Mouse (Mus musculus): ENCODE results near the gene Stat4.
"Not testable (repeated sequence)": the region's sequence is repeated elsewhere in the genome, so short reads cannot be mapped to it uniquely, and the experiment has no call there.

Stat4 gene

DNA sequence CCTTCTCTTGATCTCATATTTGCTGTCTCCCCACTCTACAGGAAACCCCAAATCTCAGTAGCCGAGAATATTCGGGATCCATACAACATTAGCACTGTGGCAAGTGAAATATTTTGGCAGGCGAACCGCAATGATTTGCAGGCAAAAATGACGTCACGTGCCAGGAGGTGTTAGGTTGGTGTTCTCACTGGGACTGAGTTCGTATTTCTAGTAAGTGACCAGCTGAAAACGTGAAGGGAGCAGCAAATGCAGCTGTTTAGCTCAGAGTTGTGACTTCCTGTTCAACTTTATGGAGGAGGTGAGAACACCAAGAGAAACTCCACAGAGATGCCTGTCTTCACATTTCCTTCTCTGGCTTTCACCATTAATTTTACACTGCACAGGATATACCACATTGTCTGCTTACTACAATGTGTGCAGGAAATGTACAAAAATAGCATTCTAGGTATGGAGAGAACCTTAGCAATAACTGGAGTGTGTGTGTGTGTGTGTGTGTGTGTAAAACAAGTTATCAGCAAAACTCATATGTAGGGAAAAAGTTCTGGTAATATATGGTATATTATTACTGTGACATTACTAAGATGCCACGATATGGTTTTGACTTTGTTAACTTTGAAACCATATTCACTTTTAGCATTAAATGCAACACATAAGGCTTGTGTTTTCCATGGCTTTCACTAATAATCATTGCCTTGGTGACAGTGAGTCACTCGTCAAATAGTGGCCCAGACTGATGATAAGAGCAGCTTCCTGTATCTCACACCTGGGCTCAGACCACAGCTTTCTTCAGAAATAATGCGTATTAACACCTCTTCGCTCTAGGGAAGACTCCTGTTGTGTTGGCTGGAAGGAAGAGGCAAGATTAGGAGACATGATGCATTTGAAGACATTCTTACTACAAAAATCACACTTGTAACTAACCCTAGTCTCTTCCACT lies 48.1 kb downstream of the Stat4 start:
- DNase-seq (ENCODE audit: low spot score) = no peak

DNA sequence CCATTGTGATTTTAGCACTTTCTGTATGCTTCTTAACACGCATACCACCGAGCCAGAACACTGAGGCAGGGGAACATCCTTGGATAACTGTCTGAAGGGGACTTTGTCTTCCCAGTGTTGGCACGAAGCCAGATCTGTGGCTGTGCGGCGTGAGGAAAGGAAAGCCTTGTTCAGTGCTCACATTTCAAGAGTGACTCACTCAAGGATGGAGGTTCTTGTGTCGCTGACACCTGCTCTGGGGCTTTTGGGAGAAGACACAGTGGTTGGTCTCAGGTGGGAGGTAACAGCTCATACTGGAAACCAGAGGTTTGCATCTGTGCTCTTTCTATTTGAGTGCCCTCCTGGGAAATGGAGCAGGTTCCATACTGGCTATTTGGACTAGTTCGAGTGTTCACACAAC lies 52.2 kb downstream of the Stat4 start:
- DNase-seq (ENCODE audit: low spot score) = no peak

DNA sequence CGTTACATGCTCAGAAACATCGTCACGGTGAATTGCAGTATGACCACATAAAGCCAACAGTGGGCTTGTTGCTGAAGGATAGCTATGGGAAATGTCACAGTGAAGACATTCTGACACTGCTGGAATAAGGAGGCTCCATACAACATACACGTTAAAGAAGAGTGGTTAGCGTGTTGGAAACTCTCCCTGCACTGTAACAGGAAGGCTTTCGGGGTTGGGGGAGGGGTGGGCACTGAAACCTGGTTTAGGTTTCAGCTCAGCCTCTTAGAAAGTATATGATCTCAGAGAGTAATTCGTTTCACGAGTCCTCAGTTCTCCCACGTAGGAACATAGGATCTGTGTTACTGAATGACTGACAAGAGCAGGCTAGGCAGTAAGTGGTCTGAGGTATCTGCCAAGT lies 52.7 kb downstream of the Stat4 start:
- no peak for DNase-seq (ENCODE audit: low spot score)

DNA sequence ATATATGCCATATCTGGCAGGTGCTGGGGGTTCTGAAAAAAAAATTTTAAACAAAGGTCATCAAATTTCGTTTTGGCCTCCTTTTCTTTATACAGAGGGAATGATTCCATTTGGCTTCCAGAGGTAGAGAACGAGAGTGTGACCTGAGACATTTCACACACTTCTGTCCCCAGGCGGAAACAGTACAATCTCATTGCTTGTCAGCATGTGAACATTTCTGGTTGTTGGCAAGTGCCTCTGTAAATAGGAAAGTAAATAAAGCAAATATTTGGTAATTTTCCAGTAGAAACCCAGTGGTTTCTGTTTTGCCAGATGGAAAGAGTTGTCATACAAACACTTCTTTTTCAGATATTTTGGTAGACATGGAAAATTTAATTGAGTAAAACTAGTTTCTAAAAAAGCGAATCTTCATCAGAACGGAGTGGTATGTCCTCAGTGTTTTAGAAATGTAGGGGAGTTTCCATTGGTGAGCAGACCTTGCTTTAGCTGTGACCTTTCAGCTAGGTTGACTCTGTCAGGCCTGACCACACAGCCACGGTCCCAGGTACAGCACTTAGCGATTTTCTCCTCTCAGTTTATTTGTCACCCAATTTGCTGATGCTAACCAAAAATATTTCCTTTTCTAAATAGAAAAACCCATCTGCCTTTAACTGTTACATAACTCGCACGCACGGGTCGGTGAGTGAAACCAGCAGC lies 53.6 kb downstream of the Stat4 start:
- DNase-seq (ENCODE audit: low spot score) = no peak

DNA sequence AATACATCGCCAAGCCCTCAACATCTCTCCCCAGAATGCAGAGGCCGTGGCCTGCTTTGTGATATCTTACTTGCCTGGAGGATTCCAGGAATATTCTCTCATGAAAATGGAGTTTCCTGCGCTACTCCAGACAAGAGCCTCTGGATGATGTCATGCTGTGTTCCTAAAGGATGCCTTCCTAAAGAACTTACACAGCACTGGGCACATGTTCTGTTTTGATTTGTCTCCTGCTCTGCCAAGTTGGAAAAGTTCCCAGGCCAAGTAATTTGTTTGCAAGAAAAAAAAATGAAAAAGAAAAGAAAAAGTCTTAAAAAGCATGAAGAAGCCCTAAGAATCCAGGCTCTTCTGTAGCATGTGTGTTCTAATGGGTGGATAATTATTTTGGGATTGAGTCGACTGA lies 56.2 kb downstream of the Stat4 start:
- no peak for DNase-seq (ENCODE audit: low spot score)

DNA sequence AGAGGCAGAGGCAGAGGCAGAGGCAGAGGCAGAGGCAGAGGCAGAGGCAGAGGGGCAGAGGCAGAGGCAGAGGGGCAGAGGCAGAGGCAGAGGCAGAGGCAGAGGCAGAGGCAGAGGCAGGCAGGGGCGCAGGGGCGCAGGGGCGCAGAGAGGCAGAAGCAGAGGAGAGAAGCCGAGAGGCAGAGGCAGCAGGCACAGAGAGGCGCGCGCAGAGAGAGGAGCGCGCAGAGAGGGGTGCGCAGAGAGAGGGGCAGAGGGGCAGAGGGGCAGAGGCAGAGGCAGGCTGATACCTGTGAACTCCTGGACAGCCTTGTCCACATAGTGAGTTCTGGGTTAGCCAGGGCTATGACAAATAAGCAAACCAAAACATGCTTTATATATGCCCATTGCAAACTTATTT lies 59.9 kb downstream of the Stat4 start:
- not testable (repeated sequence) for DNase-seq (ENCODE audit: low spot score)

DNA sequence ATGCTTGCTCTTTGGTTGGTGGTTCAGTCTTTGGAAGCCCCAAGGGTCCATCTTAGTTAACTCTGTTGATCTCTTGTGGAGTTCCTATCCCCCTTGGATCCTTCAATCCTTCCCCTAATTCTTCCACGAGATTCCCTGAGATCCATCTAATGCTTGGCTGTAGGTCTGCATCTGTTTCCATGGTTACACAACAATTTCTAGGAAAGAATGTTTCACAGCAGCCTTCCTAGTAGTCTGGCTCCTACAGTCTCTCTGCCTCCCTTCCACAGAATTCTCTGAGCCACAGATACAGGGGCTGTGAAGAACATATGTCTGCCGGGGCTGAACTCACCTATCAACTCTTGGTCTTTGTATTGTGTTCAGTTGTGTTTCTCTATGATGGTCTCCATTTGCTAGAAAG lies 61.8 kb downstream of the Stat4 start:
- no peak for DNase-seq (ENCODE audit: low spot score)

DNA sequence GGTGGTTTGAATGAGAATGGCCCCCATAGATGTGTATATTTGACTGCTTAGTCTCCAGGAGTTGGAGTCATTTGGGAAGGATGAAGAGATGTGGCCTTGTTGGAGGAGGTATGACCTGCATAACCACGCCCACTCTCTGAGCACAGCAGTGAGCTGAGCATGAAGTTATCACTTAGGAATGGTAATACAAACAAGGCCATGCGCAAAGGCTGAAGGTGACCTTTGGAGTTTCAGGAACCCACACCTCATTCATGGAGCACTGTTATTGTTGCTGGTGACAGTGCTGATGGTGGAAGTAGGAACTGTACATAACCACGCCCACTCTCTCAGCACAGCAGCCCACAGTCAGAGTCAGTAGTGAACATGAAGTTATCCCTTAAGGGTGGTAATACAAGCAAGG lies 62.9 kb downstream of the Stat4 start:
- no peak for DNase-seq (ENCODE audit: low spot score)

DNA sequence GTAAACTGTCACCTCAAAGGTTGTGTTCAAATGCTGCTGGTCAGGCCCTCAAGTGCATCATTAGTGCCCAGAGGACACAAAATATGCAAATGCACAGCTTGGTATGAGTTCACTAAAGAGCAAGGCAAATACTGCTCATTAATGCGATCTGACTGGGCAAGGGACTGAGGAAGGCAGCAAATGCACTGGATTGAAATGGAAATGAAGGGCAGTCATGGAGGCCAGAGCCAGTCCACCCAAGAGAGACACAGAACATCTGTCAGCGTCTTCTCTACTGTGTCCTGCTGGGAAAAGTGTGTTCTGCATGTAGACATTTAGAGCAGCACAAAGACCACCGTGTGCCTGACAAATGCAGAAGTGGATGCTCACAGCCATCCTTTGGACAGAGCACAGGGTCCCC lies 64.6 kb downstream of the Stat4 start:
- DNase-seq (ENCODE audit: low spot score) = no peak

DNA sequence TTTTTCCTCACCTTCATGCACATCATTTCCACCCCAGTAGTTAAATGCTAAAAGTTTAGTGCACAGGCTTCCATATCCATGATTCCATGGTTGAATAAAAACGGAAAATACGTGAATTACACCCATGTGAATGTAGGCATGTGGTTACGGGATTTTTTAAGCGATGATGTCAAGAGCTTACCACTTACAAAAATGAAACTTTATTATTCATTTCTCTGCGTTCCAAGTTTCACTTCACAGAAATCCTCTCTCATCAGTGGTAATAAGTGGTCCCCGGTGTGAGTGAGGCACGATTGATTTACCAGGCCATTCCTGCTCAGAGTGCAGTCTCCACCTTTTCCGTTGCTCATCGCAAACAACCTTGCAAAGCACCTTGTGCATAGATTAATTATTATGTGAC lies 66.0 kb downstream of the Stat4 start:
- DNase-seq (ENCODE audit: low spot score) = no peak

DNA sequence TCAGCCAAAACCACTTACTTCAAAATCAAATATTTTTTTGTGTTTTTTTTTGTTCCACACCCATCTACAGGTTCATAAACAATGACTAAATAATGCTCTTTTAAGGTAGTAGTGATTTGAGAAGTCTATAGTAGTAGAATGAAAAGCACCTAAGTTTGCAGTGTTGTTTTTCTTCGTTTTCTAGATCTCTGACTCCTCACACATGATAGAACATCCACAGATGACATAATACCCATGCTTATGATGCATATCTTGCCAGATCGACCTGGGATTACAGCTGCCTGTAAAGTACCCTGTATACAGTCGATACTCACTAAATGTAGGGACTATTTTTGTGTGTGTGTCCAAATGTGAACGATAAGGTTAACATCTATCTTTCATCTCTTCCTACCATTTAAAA lies 69.0 kb downstream of the Stat4 start:
- no peak for DNase-seq (ENCODE audit: low spot score)

DNA sequence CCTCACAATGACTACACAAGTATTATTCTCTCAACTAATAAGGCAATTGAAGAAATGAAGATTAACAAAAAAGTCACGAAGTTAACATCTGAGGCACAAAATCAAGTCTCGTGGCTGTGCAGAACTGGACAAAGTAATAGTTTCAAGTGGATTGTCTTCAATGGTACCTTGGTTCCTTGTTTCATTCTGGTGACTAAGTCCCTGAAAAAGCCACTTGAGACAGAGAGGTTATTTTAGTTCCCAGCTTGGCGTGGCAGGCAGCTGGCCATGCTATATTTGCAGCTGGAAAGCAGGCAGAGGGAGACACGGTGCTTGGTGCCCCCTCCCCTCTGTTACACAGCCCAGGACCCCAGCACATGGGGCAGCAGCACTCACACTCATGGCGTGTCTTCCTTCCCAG lies 70.2 kb downstream of the Stat4 start:
- no peak for DNase-seq (ENCODE audit: low spot score)

DNA sequence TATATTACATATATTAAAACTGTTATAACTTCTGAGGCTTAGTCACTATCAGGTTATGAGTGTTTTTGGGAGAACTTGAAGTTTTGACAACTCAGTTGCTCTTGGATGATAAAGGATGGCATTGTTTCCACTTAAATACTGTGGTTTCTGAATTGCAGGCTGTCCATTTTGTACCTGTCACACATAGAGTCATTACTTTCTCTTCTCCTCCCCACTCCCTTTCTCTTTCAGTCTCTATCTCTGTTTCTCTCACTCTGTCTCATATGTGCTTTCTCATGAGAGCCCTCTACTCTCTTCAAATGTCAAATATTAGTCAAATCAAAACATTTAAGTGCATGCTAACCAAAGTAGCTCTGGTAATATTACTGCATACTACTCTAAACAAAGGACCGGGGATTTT lies 79.3 kb downstream of the Stat4 start:
- no peak for DNase-seq (ENCODE audit: low spot score)

DNA sequence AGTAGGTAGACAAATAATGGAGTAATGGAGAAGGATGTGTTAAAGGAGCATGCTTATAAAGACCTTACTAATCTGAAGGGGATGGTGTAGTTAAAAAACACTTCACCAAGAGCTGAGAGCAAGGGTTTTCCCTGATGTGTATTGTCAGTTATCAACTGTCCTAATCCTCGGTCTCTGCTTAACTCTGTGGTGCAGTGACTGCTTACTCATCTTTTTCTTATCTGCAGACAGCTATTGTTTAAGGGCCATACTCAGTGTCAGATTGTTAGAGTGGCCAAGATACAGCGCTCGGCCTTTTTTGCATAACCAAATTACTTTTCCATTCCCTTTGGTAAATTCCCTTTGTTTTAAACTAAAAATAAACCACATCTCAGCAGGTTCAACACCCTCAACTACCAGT lies 79.7 kb downstream of the Stat4 start:
- DNase-seq (ENCODE audit: low spot score) = no peak

DNA sequence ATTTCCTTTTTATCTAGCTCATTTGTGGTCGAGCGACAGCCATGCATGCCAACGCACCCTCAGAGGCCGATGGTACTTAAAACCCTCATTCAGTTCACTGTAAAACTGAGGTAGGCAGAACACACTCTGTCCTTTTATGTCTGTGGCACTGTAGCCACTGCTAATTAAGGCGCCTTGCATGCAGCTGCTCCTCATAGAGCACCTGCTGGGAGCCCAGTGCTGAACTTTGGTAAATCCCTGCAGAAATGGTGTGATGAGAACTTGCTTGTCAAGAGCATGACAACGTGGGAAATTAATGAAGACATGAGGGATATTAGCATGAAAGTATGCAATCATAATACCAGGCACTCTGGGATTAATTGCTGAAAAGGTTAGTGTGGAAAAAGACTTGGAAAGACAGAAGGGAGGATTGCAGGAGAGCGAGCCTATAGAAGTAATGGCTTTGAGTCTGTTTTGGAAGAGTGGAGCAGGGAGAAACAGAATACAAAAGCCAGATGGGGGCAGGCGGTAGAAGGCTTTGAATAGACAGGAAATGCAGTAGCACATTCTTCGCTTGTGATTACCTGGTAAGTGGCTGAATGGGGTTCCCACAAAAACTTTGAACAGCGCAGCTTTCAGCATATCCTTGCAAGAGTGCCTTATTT lies 92.9 kb downstream of the Stat4 start:
- DNase-seq (ENCODE audit: low spot score) = no peak

DNA sequence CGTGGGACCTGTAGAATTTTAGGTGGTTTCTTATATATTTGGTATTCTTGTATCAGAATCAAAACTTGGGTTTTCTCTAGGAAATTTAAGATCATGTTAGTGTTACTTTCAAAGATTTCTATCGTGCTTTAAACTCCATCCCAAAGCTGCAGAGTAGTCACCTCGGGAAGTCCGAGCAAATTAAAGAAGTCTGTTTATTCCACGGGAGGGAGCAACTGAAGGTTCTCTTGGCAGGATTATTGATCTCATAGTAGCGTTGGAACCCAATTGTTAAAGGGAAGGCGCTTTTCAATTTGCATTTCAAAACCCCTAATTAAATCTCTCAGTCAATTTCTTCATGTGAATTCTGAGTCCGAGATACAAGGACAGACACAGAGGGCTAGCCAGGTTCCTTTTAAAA lies 93.4 kb downstream of the Stat4 start:
- no peak for DNase-seq (ENCODE audit: low spot score)

DNA sequence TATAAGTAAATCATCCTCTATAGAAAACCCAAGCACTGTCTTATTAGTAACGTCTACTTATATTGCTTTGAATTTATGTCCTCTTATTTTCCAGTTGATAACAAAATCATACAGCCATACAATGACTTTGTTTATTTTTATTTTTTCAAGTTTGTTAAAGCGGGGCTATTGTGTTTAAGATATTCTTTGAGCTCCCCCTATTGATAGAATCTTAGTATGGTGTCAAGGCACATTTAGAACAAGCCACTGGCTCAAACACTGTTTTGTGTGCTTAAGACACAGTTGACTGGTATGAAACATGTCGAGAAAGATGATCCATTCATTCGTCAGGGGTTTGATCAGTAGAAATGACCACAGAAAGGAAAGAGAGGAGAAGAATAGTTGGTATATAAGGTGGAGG lies 99.3 kb downstream of the Stat4 start:
- DNase-seq (ENCODE audit: low spot score) = no peak

DNA sequence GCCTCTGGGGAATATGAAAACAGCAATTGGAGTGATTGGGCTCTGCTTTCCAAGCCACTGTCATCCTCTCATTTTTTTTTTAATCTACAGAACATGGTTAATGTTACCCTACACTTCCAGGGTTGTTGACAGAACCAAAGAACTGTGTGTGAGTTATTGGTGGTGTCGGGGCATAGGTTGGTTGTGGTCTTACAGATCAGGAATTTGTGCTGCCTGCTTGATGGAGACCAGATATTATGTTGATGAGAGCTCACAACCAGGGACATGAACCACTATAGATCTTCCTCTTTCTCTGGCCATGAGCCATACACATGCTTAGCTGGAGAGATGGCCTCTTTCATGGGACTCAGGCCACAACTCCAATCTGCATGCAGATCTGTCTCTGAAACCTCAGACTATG lies 100.2 kb downstream of the Stat4 start:
- no peak for DNase-seq (ENCODE audit: low spot score)

DNA sequence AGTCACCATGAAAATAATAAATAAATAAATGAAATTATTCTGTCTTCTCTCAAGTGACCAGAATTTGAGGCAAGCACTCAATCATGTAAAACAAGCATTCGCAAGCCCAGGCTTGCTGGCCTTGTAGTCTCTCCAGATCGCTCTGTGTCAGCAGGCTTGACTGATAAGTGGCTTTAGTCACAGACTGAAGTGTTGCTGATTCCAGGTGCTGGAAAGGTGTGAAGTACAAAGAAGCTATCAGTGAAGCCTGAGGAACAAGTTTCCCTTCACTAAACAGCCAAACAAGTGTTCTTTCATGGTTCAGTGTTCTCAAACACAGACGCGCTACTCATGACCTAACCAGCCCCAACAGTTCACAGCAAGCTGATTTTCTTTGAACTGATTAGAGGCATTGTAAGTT lies 101.7 kb downstream of the Stat4 start:
- DNase-seq (ENCODE audit: low spot score) = no peak

DNA sequence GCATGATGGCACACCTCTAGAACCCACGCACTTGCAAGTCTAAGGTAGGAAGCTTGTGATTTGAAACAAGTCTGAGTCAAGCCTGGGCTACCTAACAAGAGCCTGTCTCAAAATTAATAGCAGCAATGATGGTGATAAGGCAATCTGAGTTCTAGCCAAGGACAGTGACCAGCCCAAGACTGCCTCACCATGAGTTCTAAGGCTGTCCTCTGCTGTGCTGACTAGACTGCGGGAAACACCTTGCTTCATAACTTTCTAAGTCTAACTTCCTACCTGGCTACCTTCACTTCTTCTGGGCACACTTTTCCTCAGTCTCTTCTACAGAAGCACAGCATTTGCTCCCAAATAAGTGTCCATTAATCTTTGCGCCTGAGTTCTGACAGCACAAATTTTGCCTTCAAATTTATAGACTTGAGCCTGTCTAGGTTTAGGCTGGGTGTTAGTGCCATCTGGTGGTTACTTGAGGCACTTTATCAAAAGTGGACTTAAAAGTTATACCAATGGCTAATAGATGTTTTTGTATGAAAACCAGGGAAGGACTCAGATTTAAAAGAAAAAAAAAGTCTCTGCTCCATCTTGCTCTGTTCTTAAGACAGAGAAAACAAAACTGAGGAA lies 111.8 kb downstream of the Stat4 start:
- DNase-seq (ENCODE audit: low spot score) = no peak

DNA sequence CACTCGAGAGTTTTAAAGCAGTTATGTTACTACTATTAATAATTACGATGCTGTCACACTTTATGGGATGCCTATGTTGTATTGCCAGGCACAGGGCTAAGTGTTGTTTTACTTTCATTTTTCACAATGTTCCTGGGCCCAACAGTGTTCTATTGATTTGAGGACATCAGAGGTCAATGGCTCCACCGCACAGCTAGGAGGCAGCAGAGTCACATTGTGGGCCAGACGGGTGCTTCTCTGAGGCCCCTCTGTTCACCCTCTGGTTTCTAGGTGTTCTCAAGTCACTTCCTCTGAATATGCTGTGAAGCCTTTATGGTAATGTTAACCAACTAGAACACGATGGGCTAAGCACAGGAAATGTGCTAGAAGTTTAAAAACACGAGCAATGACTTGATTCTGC lies 113.5 kb downstream of the Stat4 start:
- no peak for DNase-seq (ENCODE audit: low spot score)

DNA sequence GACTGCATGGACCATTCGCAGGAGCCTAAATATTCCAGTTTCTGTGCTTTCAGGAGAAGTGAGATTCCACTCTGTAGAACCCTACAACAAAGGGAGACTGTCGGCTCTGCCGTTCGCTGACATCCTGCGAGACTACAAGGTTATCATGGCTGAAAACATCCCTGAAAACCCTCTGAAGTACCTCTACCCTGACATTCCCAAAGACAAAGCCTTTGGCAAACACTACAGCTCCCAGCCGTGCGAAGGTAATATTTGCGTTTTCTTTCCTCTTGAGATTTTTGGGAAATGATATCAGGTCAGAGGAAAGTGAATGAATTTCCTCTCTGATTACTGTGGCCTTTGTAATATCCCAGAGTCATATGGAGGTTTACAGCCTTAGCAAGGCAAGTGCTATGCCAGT lies 115.8 kb downstream of the Stat4 start:
- DNase-seq (ENCODE audit: low spot score) = no peak

DNA sequence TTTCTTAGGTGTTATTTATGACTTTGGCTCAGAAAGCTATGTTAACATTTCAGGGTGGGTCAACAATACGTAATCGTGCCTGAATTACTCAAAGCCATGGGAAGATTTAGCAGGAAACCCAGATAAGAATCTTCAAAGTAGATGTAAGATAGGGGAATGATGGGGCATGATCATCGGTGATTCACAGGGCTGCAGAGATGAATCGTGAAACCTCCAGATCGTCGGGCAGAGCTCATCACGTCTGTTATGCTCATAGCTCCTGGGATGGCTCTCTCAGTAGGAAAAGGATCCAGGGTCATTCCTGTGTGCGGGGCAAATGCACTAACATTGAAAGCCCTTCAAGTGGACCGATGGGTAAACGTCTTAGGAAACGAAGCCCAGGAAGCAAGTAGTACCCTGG lies 120.3 kb downstream of the Stat4 start:
- no peak for DNase-seq (ENCODE audit: low spot score)
